Mouse (Mus musculus): ENCODE measurements around the gene Pbx4. TPM values are rescaled to one million over a fixed set of nuclear protein-coding genes. Genes with fewer than 3 reads are reported as not detected.

Gene Pbx4
- polyA plus RNA-seq, 1 experiment from 2014 or later, result 7.7 TPM

DNA sequence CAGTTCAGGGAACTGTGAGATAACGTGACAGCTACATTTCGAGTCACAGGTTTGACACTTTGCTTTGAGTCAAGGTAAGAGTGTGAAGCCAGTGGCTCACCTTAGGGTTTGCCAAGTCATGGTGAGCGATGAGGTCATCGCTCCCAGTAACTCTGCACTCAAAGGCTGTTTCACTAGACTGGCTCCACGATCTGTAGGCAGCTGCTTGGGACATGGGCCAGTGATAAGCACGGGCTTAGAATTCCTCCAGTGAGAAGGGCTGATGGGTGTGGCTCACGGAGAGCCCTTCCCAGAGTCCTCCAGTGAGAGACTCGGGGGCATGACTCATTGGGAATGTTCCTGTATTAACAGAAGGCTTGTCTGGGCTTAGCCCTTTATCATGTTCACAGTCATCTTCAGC is 16.7 kb downstream of the Pbx4 start:
- TF ChIP-seq CTCF (IDR thresholded peaks at IDR 0.05; ENCODE audit: low read depth), result no peak
- H3K4me1 ChIP-seq (replicated peaks; ENCODE audit: insufficient read depth, low read length), result no peaks in the 10 kb centered on the region
- no peaks in the 10 kb centered on the region for H3K27me3 ChIP-seq (ENCODE audit: insufficient read depth, low read length)
- no peak overlapping the region for H3K4me2 ChIP-seq (ENCODE audit: low read length)
- 73% methylated on average over 8 of the region's 8 CpGs for WGBS
- no peak overlapping the region for H3K27ac ChIP-seq
- ATAC-seq (replicated peaks; ENCODE audit: low FRiP score, low read depth), result peak; percentile 43; the same call in 1 of the 2 replicates
- DNase-seq (ENCODE audit: low spot score), result no peak
- no peak overlapping the region for H3K4me3 ChIP-seq (replicated peaks; ENCODE audit: low read depth, low read length)
- no peaks in the 10 kb centered on the region for H3K36me3 ChIP-seq (ENCODE audit: insufficient read depth, low read length)
- no peak overlapping the region for H3K9ac ChIP-seq (ENCODE audit: low read depth, low read length)
- H3K9me3 ChIP-seq (replicated peaks; ENCODE audit: low read length), result no peaks in the 10 kb centered on the region

- DNase-seq (ENCODE audit: low spot score) (no peak), ATAC-seq (replicated peaks; ENCODE audit: low FRiP score, low read depth) (no peak)
- Histone ChIP-seq H3K36me3 (ENCODE audit: insufficient read depth, low read length) (no peaks in the 10 kb centered on the region), H3K4me3 (replicated peaks; ENCODE audit: low read depth, low read length) (no peak overlapping the region), H3K27ac (no peak overlapping the region), H3K27me3 (ENCODE audit: insufficient read depth, low read length) (no peaks in the 10 kb centered on the region), H3K4me2 (ENCODE audit: low read length) (no peak overlapping the region), H3K9ac (ENCODE audit: low read depth, low read length) (no peak overlapping the region), H3K9me3 (replicated peaks; ENCODE audit: low read length) (no peaks in the 10 kb centered on the region), H3K4me1 (replicated peaks; ENCODE audit: insufficient read depth, low read length) (no peaks in the 10 kb centered on the region)
- TF ChIP-seq CTCF (IDR thresholded peaks at IDR 0.05; ENCODE audit: low read depth), result peak; percentile 56
- WGBS, result 51% methylated on average over 3 of the region's 3 CpGs
These were observed 17.6 kb downstream of the Pbx4 start for GRCm38 (mm10) chr8:69849899-69850298.

DNA sequence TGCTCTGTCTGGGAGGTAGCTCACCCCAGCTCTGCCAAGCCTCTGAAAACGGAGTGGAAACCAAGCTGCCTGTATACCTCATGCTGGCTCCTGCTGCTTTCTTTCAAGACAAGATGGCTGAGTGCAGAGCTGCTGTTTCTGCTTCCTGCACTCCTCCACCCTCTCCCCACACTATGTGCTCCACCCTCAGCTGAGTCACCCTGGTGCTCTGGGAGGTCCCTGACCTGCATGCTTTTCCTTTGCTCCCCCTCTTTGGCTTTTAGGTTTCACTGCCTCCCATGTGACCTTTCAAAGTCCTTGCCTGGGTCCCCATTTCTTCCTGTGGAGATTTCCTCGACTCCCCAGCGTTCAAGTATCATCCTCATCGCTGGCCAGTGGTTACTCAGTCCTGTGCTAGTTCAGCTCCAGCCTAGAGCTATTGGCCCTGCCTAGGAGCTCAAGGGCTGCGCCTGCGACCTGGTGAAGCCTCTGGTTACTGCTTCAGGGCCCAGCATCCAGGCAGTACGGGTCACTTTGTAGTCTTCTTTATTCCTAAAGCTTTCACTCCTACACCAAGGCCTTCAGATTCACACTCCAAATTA is 18.7 kb downstream of the Pbx4 start:
- H3K4me3 ChIP-seq (replicated peaks; ENCODE audit: low read depth, low read length), result no peak overlapping the region
- ATAC-seq (replicated peaks; ENCODE audit: low FRiP score, low read depth) (no peak), DNase-seq (ENCODE audit: low spot score) (no peak)
- WGBS, result 73% methylated on average over 7 of the region's 7 CpGs
- H3K9ac ChIP-seq (ENCODE audit: low read depth, low read length), result no peak overlapping the region
- H3K27ac ChIP-seq, result no peak overlapping the region
- no peak overlapping the region for H3K4me2 ChIP-seq (ENCODE audit: low read length)
- H3K36me3 ChIP-seq (ENCODE audit: insufficient read depth, low read length), result no peaks in the 10 kb centered on the region
- H3K4me1 ChIP-seq (replicated peaks; ENCODE audit: insufficient read depth, low read length), result no peaks in the 10 kb centered on the region
- no peaks in the 10 kb centered on the region for H3K27me3 ChIP-seq (ENCODE audit: insufficient read depth, low read length)
- TF ChIP-seq CTCF (IDR thresholded peaks at IDR 0.05; ENCODE audit: low read depth), result no peak
- no peaks in the 10 kb centered on the region for H3K9me3 ChIP-seq (replicated peaks; ENCODE audit: low read length)

- ATAC-seq (replicated peaks; ENCODE audit: low FRiP score, low read depth), result no peak
- H3K4me2 ChIP-seq (ENCODE audit: low read length), result no peak overlapping the region
- 93% methylated on average over 10 of the region's 10 CpGs for WGBS
These were observed 21.6 kb downstream of the Pbx4 start for GRCm38 (mm10) chr8:69853869-69854268.

DNA sequence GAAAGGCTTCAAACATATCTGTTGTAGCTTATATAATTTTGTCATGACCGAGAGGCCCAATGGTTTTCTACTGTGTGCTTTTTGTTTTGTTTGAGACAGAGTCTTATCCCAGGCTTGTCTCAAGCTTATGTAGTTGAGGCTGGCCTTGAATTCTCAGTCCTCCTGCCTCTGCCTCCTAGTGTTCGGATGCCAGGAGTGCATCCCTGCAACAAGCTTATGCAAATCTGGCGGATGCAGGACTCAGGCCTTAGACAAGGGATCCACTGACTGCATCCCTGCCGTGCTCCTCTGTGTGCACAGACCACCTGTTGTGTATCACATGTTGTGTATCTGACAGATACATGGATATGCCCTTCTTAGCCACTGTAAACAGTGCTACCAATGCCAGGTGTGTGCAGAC is 28.5 kb downstream of the Pbx4 start:
- H3K36me3 ChIP-seq (ENCODE audit: insufficient read depth, low read length), result no peaks in the 10 kb centered on the region
- H3K4me3 ChIP-seq (replicated peaks; ENCODE audit: low read depth, low read length), result no peak overlapping the region
- no peak overlapping the region for H3K27ac ChIP-seq
- no peaks in the 10 kb centered on the region for H3K4me1 ChIP-seq (replicated peaks; ENCODE audit: insufficient read depth, low read length)
- H3K4me2 ChIP-seq (ENCODE audit: low read length), result no peak overlapping the region
- no peak overlapping the region for H3K9ac ChIP-seq (ENCODE audit: low read depth, low read length)
- ATAC-seq (replicated peaks; ENCODE audit: low FRiP score, low read depth) (no peak), DNase-seq (ENCODE audit: low spot score) (no peak)
- TF ChIP-seq CTCF (IDR thresholded peaks at IDR 0.05; ENCODE audit: low read depth), result peak; percentile 39; the same call in 1 of the 2 replicates
- H3K27me3 ChIP-seq (ENCODE audit: insufficient read depth, low read length), result no peaks in the 10 kb centered on the region
- no peaks in the 10 kb centered on the region for H3K9me3 ChIP-seq (replicated peaks; ENCODE audit: low read length)
- WGBS, result 63% methylated on average over 4 of the region's 4 CpGs

More at GRCm38 (mm10) chr8:69853869-69854268, 21.6 kb downstream of the Pbx4 start:
- Histone ChIP-seq H3K9me3 (replicated peaks; ENCODE audit: low read length) (no peaks in the 10 kb centered on the region), H3K27ac (no peak overlapping the region), H3K27me3 (ENCODE audit: insufficient read depth, low read length) (no peaks in the 10 kb centered on the region), H3K9ac (ENCODE audit: low read depth, low read length) (no peak overlapping the region), H3K4me1 (replicated peaks; ENCODE audit: insufficient read depth, low read length) (no peaks in the 10 kb centered on the region), H3K36me3 (ENCODE audit: insufficient read depth, low read length) (no peaks in the 10 kb centered on the region), H3K4me3 (replicated peaks; ENCODE audit: low read depth, low read length) (no peak overlapping the region)
- no peak for TF ChIP-seq CTCF (IDR thresholded peaks at IDR 0.05; ENCODE audit: low read depth)
- no peak for DNase-seq (ENCODE audit: low spot score)

DNA sequence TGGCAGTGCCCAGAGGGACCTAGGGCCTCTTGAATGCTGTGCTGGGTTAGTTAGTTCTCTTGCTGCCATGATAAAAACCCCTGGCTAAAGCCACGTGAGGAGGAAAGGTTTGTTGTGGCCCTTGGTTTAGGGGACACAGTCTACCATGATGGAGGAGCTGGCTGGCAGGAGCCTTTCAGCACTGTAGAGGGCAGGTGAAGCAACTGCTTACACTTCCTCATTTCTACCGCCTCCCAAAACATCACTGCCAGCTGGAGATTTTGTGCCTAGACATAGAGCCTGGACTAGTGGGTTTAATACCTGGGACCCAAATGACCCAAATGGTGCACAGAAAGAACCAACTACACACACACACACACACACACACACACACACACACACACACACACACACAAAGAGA is 29.0 kb downstream of the Pbx4 start:
- Histone ChIP-seq H3K4me1 (replicated peaks; ENCODE audit: insufficient read depth, low read length) (no peaks in the 10 kb centered on the region), H3K4me3 (replicated peaks; ENCODE audit: low read depth, low read length) (no peak overlapping the region), H3K9me3 (replicated peaks; ENCODE audit: low read length) (no peaks in the 10 kb centered on the region), H3K4me2 (ENCODE audit: low read length) (no peak overlapping the region), H3K36me3 (ENCODE audit: insufficient read depth, low read length) (no peaks in the 10 kb centered on the region), H3K27me3 (ENCODE audit: insufficient read depth, low read length) (no peaks in the 10 kb centered on the region), H3K27ac (no peak overlapping the region), H3K9ac (ENCODE audit: low read depth, low read length) (no peak overlapping the region)
- ATAC-seq (replicated peaks; ENCODE audit: low FRiP score, low read depth) (no peak), DNase-seq (ENCODE audit: low spot score) (no peak)
- TF ChIP-seq CTCF (IDR thresholded peaks at IDR 0.05; ENCODE audit: low read depth), result no peak
- 66% methylated on average over 2 of the region's 2 CpGs for WGBS
